Mouse (Mus musculus): ENCODE measurements at regions not wholly inside any gene's neighbourhood (a gene's known extent, or its start where the extent isn't known, plus 50 kb on each side); places are given as distances from the start of the nearest gene placed in this dataset.

DNA sequence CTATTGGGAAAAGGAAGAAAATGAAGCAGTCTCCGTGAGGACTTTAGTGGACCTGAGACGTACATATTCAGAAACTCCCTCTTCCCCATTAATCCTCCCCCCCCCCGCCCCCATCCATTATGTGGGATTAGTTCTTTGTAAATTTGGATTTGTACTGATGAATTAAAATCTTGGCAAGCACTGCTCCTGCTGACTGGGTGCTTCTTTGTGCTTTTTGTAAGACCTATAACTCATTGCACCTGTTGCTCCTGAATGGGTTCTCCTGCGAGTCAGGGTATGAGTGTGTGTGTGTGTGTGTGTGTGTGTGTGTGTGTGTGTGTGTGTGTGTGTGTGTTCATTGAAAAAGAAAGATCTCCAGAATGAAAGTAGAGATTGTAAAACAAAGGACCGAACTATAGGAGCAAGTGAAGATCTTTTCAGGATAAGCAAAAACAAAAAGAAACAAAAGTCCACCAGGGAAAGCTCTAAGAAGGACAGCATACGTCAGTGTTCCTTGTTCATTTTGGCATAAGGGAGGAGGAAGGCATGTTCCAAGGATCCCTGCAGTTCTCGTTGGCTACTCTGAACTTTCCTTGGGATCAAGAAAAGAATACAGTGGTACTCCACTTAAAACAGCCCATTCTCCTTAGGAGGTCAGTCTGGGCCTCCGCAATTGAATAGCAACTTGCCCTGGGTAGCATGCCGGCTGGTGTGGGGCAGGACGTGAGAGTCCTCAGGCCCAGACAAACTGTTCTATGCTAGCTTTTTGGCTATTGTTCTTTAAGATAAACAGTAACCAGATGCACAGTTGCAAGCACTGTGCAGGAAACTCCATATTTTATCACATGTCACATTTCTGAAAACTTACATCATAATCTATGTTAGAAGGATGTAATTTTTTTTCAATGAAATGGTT is 131.9 kb upstream of the Zfp462 start:
- no peak for DNase-seq

GRCm38 (mm10) chr4:54837326-54837725 is 107.5 kb upstream of the Zfp462 start:
- no peak for DNase-seq

DNA sequence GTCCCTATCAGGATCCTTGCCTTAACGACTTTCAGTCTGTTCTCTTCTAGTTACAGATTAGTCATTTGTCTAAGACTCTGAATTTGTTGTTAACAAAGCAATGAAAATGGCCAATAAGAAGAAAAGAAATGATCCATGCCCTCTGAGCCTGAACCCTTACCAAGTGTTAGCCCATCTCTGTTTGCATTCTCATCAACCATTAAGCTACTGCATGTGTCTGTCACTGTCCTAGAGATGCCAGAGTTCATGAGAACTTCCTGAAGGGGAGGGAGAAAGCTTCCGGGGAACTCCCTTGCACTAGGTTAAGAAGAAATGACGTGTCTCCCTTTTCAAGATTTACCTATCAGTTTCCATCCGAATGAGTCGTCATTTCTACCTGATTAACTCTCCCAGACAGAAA is 106.7 kb upstream of the Zfp462 start:
- DNase-seq = no peak

- DNase-seq = no peak
These were observed 106.1 kb upstream of the Zfp462 start for GRCm38 (mm10) chr4:54838794-54839193.

DNA sequence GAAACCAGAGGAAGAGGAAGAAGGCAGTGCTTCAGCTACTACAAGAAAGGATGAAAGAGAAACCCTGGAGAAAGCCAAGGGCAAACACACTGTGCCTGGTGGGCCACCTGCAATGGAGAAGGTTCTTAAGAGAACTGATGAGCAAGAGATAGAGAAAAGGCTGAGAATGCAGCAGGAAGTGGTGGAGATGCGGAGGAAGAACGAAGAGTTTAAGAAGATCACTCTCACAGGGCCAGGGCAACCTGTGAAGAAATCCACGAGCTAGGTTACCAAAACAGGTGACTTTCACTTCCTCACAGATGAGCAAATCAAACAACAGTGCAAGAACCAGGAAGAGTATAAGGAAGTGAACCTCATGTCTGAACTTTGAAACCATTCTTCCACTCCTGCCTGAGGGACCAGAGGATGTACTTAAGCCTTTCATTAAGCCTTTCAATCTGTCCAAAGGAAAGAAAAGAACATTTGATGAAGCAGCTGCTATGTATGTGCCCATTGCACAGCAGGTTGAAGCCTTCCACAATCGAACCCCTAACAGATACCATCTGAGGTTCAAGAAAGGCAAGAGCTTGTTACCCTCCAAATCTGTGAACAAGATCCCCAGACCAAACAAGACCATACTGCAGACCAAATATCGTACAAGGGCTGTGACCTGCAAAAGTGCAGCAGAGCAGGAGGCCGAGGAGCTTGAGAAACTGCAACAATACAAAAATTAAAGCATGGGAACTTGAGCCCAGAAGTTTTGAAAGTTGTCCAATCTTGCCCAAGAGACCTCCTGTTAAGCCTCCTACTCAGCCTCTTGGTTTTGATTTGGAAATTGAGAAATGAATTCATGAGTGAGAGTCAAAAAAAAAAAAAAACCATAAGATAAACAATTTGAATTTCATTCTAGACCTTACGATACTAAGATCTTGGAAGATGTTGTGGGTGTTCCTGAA is 91.6 kb upstream of the Zfp462 start:
- no peak for DNase-seq

DNA sequence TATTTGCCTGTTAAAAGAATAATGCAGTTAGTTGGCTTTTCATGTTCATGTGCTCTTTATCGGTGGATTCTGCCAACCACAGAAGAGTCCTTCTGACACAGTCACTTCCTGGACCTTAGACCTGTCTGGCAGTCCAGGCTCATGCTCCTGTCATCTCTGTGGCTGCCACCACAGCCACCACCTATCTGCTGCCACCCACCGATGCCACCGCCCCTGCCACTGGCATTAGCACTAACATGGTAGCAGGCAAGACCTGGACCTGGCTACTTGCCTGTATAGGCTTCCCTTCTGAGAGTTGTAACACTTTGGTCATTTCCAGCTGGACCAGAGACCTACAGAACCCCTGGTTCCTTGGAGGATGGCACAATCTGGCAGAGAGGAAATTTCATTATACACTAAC is 86.2 kb upstream of the Zfp462 start:
- DNase-seq = no peak

DNA sequence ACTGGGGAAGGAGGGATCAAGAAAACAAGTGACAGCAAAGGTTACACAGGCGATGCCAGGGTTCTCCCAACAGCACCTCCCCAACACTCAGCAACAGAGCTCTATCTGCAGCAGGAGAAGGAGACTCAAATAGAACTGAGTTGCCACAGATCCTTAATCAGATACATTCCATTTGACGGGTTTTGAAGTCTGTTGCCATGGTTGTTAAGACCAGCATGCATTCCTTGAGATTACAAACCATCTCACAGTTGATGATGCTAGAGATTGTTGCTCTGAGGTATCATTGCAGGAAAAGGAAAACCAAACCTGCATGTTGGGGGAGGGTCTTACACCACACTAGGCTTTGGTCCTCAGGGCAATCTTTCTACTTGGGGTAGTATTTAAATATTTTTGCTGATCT is 78.8 kb upstream of the Zfp462 start:
- no peak for DNase-seq

DNA sequence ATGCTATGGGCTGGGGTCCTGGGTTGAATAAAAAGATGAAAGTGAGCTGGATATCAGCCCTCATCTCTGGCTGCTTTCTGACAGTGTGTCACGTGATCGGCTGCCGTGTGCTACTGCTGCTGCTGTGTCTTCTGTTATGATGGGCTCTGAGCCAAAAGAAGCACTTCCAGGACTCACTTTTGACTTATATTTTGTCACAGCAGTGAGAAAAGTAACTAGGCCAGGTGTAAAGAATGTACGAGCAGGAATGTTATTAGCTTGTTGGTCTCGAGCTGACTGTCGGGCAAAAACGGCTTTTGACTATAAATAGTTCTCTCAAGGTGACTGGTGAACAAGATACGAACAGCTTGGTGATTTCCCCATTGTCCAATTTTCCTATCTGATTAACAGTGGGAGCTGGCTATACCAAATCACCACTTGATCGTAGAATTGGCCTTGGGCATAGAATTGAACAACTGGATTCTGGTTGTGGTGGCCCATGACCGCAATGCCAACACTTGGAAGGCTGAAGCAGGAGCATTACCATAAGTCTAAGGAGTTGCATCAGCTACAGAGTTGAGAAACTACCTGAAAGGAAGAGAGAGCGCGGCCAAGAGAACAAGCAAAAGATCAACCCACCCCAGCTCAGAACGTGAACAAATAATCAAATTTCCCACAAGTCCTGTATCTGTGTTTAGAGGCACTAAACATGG is 70.6 kb upstream of the Zfp462 start:
- peak; percentile 9 for DNase-seq

GRCm38 (mm10) chr4:54875506-54875905 is 69.3 kb upstream of the Zfp462 start:
- no peak for DNase-seq

- peak; percentile 12 for DNase-seq
These were observed 67.5 kb upstream of the Zfp462 start for GRCm38 (mm10) chr4:54877361-54877760.

DNA sequence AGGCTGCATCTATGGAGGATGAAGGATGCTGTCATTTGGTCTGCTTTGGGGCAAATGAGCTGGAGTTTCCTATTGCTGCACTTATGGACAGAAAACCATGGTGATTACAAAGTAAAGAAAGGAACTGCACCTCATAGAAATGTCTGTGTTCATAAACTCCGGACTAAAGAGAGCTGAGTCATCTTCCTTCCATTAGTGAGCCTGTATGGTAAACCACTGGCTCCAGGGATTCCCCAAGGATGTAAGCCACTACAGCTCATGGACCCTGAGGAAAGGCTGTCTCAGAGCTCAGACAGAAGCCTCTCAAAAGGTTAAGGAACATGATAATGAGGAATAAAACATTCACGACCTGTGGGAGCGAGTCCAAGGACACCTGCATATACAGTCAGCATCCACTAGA is 66.3 kb upstream of the Zfp462 start:
- DNase-seq = no peak

DNA sequence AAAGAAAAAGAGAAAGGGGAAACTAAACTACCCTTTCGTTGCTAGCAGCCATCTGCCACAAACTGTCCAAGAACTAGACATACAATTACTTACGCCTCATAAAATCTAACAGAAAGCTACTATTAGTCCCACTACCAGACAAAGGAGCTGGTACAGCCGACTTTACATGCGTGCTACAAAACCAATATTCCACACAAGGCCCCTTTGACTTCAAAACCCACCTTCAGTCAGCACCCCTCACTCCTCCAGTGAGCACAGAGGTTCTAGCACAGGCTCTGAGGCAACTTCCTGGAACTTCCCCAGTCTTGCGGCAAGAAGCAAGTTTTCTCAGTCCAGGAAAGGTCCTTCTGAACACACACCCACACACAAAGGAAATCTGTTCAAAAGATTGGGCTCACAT is 51.6 kb upstream of the Zfp462 start:
- no peak for DNase-seq
